Mouse (Mus musculus) stomach, embryonic 14.5 days (tissue): ENCODE measurements at regions not wholly inside any gene's neighbourhood (a gene's known extent, or its start where the extent isn't known, plus 50 kb on each side); places are given as distances from the start of the nearest gene placed in this dataset.

Experiments used
- ATAC-seq: fragments of 200-750 bp; cut with Nextera tagmentation; 2 replicates; pipeline ENCODE4 v1.8.0; 2017; ENCODE audit warnings: low read depth, moderate TSS enrichment; ENCODE audit not compliant: insufficient number of reproducible peaks, insufficient read depth, low FRiP score
- H3K27ac ChIP-seq: fragments of 300-500 bp; sonication (generic); 2 replicates; pipeline ENCODE4 v1.5.1; 2014; ENCODE audit warnings: mild to moderate bottlenecking, low read length, moderate library complexity, mixed read lengths
- H3K27me3 ChIP-seq: fragments of 300-500 bp; sonication (generic); 2 replicates; pipeline ENCODE4 v1.6.1; 2014; ENCODE audit warnings: low read length, control low read depth, mixed read lengths; ENCODE audit not compliant: control insufficient read depth, insufficient read depth
- H3K36me3 ChIP-seq: fragments of 300-500 bp; sonication (generic); 2 replicates; pipeline ENCODE4 v1.6.1; 2014; ENCODE audit warnings: mild to moderate bottlenecking, control low read depth, low read length, moderate library complexity, mixed read lengths; ENCODE audit not compliant: control insufficient read depth, insufficient read depth
- H3K4me1 ChIP-seq: fragments of 300-500 bp; sonication (generic); 2 replicates; pipeline ENCODE4 v1.6.1; 2014; ENCODE audit warnings: low read length, control low read depth, mixed read lengths; ENCODE audit not compliant: control insufficient read depth, insufficient read depth
- H3K4me2 ChIP-seq: fragments of 300-500 bp; sonication (generic); replicated peaks from 2 replicates; pipeline ENCODE4 v1.6.1; 2014; ENCODE audit warnings: low read depth, low read length, control low read depth
- H3K4me3 ChIP-seq: fragments of 300-500 bp; sonication (generic); 2 replicates; pipeline ENCODE4 v1.5.1; 2014; ENCODE audit warnings: low read depth, low read length, control low read depth
- H3K9ac ChIP-seq: fragments of 300-500 bp; sonication (generic); replicated peaks from 2 replicates; pipeline ENCODE4 v1.6.1; 2014; ENCODE audit warnings: low read depth, mild to moderate bottlenecking, control low read depth, low read length, moderate library complexity, mixed read lengths
- H3K9me3 ChIP-seq: fragments of 300-500 bp; sonication (generic); 2 replicates; pipeline ENCODE4 v1.6.1; 2016; ENCODE audit warnings: low read depth, low read length, control low read depth; ENCODE audit not compliant: control insufficient read depth
- WGBS: fragments of 180-500 bp; shearing (Covaris S2); extraction: QIAGEN DNeasy Blood & Tissue Kit; methylation state at CpG from one replicate; pipeline ENCODE4 v1.1.7; 2014; 5-methylcytosine and 5-hydroxymethylcytosine counted together

- Histone ChIP-seq H3K4me3 (no peak overlapping the region), H3K27ac (no peak overlapping the region), H3K9me3 (no peaks in the 10 kb centered on the region), H3K4me2 (no peak overlapping the region), H3K4me1 (no peaks in the 10 kb centered on the region), H3K36me3 (no peaks in the 10 kb centered on the region), H3K9ac (no peak overlapping the region), H3K27me3 (no peaks in the 10 kb centered on the region)
- no peak for ATAC-seq
Observed at GRCm38 (mm10) chrX:159116210-159116609, 93.9 kb upstream of the Rps6ka3 start.

GRCm38 (mm10) chrX:159140554-159140953 lies 69.6 kb upstream of the Rps6ka3 start:
- Histone ChIP-seq H3K4me3 (no peak overlapping the region), H3K4me1 (no peaks in the 10 kb centered on the region), H3K9me3 (no peaks in the 10 kb centered on the region), H3K36me3 (no peaks in the 10 kb centered on the region), H3K4me2 (no peak overlapping the region), H3K27ac (no peak overlapping the region), H3K27me3 (no peaks in the 10 kb centered on the region), H3K9ac (no peak overlapping the region)
- ATAC-seq = no peak
- WGBS = 65% methylated on average over 4 of the region's 4 CpGs

DNA sequence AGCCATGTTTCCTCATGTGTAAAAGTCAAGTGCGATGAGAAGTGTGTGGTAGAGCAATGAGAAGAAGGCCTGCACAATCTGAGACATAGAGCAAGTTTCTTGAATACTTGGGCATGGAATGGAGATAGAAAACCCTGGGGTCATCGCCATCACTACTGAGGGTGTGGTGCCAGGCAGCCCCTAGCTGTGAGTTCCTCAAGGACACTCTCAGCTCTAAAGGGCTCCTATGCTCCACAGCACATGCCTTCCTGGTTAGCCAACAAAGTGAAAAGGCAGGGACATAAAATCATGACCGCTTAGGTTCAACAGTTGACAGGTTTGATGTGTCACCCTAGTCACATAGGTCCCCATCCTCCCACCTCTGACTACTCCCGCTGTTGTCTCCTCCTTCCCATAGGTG lies 66.8 kb upstream of the Rps6ka3 start:
- H3K4me2 ChIP-seq = no peak overlapping the region
- 85% methylated on average over 4 of the region's 4 CpGs for WGBS
- H3K4me3 ChIP-seq = no peak overlapping the region
- no peaks in the 10 kb centered on the region for H3K36me3 ChIP-seq
- no peaks in the 10 kb centered on the region for H3K9me3 ChIP-seq
- H3K27ac ChIP-seq = no peak overlapping the region
- no peak for ATAC-seq
- H3K27me3 ChIP-seq = no peaks in the 10 kb centered on the region
- H3K4me1 ChIP-seq = no peaks in the 10 kb centered on the region
- H3K9ac ChIP-seq = no peak overlapping the region

DNA sequence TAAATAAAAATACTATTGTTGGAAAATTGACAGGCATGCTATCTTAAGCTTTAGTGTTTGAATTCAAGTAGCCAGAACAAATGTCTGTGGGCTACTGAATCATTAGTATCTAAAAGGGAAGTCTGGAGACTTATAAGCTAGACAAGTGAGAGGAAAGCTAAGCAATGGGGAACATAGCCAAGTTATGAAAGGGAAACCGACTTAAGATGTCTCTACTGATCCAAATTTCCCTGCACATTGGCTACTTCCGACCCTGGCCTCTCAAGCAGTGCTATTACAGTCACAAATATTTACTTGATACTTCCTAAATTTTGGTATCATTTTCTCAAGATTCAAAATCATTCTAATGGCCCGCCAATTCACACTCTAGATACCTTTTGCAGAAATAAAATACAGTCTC lies 65.4 kb upstream of the Rps6ka3 start:
- Histone ChIP-seq H3K4me2 (no peak overlapping the region), H3K4me1 (no peaks in the 10 kb centered on the region), H3K4me3 (no peak overlapping the region), H3K27me3 (no peaks in the 10 kb centered on the region), H3K36me3 (no peaks in the 10 kb centered on the region), H3K9me3 (no peaks in the 10 kb centered on the region), H3K9ac (no peak overlapping the region), H3K27ac (no peak overlapping the region)
- ATAC-seq = no peak
- 75% methylated on average over 3 of the region's 3 CpGs for WGBS

DNA sequence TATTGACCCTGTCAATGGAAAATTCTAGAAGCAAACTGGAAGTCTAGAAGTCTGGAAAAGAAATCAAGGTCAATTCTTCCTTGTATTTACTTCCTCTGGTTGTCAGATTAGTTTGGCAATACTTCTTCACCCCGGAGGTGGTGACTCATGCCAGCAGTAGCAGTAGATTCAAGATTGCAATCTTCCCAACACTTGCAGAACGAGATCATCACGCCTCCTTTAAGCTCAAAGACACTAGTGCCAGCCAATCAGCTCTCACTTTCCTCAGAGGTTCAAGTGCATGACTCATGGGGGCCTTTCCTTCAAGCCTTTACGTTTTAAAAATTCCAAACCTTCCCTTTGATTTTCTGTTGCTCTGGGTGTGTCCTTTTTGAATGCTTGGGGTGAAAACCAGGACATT lies 64.9 kb upstream of the Rps6ka3 start:
- no peaks in the 10 kb centered on the region for H3K4me1 ChIP-seq
- no peak for ATAC-seq
- 58% methylated on average over 4 of the region's 4 CpGs for WGBS
- H3K4me3 ChIP-seq = no peak overlapping the region
- no peak overlapping the region for H3K27ac ChIP-seq
- H3K4me2 ChIP-seq = no peak overlapping the region
- H3K9ac ChIP-seq = no peak overlapping the region
- no peaks in the 10 kb centered on the region for H3K9me3 ChIP-seq
- no peaks in the 10 kb centered on the region for H3K27me3 ChIP-seq
- no peaks in the 10 kb centered on the region for H3K36me3 ChIP-seq

DNA sequence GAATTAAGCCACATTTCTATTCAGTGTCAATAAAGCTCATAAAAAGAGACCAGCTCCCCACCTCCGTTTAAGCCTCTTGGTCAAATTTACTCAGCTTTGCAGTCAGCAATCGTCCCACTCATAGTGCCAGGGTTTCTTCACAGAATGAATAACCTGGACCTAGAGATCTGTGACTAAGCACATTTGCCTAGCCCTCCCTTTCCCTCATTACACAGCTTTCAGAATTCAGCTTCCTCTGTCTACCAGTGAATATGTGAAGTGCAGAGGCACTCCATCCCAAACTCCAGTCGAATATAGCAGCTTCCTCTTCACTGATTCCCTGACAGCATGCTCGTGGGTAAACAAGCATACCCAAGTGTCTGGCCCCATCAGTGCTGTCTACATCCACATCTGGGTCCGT lies 54.3 kb upstream of the Rps6ka3 start:
- 63% methylated on average over 5 of the region's 5 CpGs for WGBS
- no peak overlapping the region for H3K27ac ChIP-seq
- H3K27me3 ChIP-seq = no peaks in the 10 kb centered on the region
- no peak overlapping the region for H3K4me2 ChIP-seq
- H3K4me3 ChIP-seq = no peak overlapping the region
- no peak for ATAC-seq
- H3K4me1 ChIP-seq = no peaks in the 10 kb centered on the region
- H3K36me3 ChIP-seq = no peaks in the 10 kb centered on the region
- no peaks in the 10 kb centered on the region for H3K9me3 ChIP-seq
- H3K9ac ChIP-seq = no peak overlapping the region

GRCm38 (mm10) chrX:159156976-159157375 lies 53.1 kb upstream of the Rps6ka3 start:
- H3K9me3 ChIP-seq = no peaks in the 10 kb centered on the region
- no peaks in the 10 kb centered on the region for H3K36me3 ChIP-seq
- H3K4me2 ChIP-seq = no peak overlapping the region
- H3K9ac ChIP-seq = no peak overlapping the region
- WGBS = 54% methylated on average over 4 of the region's 4 CpGs
- no peak overlapping the region for H3K27ac ChIP-seq
- no peaks in the 10 kb centered on the region for H3K4me1 ChIP-seq
- H3K27me3 ChIP-seq = no peaks in the 10 kb centered on the region
- H3K4me3 ChIP-seq = no peak overlapping the region
- ATAC-seq = no peak

DNA sequence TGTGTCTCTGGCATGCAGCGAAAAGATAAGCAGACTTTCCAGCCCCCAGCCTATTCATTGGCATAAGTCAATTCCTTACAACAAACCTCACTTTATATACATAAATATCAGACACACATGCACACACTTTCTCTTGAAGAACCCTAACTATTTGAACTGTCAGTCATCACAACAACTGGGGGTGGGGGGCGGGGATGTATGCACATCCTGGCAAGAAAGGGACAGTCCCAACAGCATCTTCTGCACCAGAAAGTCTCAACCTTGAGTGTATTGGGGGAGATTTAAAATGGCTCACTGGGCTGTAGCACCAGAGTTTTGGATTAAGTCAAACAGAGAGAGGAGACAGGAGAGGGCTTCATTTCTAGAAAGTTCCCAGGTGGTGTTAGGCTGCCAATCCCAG lies 50.4 kb upstream of the Rps6ka3 start:
- Histone ChIP-seq H3K4me1 (no peaks in the 10 kb centered on the region), H3K36me3 (no peaks in the 10 kb centered on the region), H3K4me3 (no peak overlapping the region), H3K4me2 (no peak overlapping the region), H3K9ac (no peak overlapping the region), H3K27ac (no peak overlapping the region), H3K9me3 (no peaks in the 10 kb centered on the region), H3K27me3 (no peaks in the 10 kb centered on the region)
- WGBS = 82% methylated on average over 2 of the region's 2 CpGs
- ATAC-seq = no peak
